Mouse (Mus musculus): Measurements from ENCODE around the gene 2410137M14Rik.

- TF ChIP-seq POLR2A (IDR thresholded peaks at IDR 0.05; ENCODE audit: insufficient read depth, low read depth, low read length) (no peak), CTCF (IDR thresholded peaks at IDR 0.05; ENCODE audit: insufficient read depth, low read depth, low read length) (no peak)
These were observed 13.5 kb upstream of the 2410137M14Rik start for GRCm38 (mm10) chr17:36994528-36994927.
